Mouse (Mus musculus): ENCODE measurements around the gene Klri2. TPM values are rescaled to one million over a fixed set of nuclear protein-coding genes. Genes with fewer than 3 reads are reported as not detected.
"Not testable (repeated sequence)": the region's sequence is repeated elsewhere in the genome, so short reads cannot be mapped to it uniquely, and the experiment has no call there.

The Klri2 gene
- polyA plus RNA-seq (2015; fragmentation: Nextera tagmentation; extraction: Ambion mirVana) = not detected in 2 replicates

- no peak within 1 kb of the TSS for H3K4me2 ChIP-seq
- no peak for ATAC-seq (ENCODE audit: extremely low read depth, insufficient number of reproducible peaks, low FRiP score, low TSS enrichment)
These were observed at the start of gene Klri2 for GRCm38 (mm10) chr6:129740069-129740721. TSS of gene Klri2 (minus strand) at chr6:129740484.

GRCm38 (mm10) chr6:129784170-129784569 lies 43.9 kb upstream of the Klri2 start, which contains the start of gene Gm156:
TSS of gene Gm156 (minus strand) at chr6:129784270.
- H3K9me3 ChIP-seq; H3K4me1 ChIP-seq; H3K9ac ChIP-seq; H3K27me3 ChIP-seq (replicated peaks); ATAC-seq (ENCODE audit: extremely low read depth, insufficient number of reproducible peaks, low FRiP score, low TSS enrichment); H3K4me2 ChIP-seq; H3K4me3 ChIP-seq; H3K36me3 ChIP-seq; H3K27ac ChIP-seq (replicated peaks): not testable (repeated sequence)
- WGBS = 73% methylated on average over 3 of the region's 3 CpGs

More at GRCm38 (mm10) chr6:129740069-129740721, at the start of gene Klri2:
- Histone ChIP-seq H3K4me3 (no peak within 1 kb of the TSS), H3K9ac (no peak within 1 kb of the TSS), H3K4me1 (no peaks in the 10 kb centered on the region), H3K9me3 (no peaks in the 10 kb centered on the region), H3K27me3 (replicated peaks) (no peaks in the 10 kb centered on the region), H3K36me3 (no peaks in the 10 kb centered on the region), H3K27ac (replicated peaks) (no peak within 1 kb of the TSS)
- 61% methylated on average over 2 of the region's 2 CpGs for WGBS

GRCm38 (mm10) chr6:129747654-129748032 lies 7.4 kb upstream of the Klri2 start:
- WGBS = 62% methylated on average over 3 of the region's 3 CpGs
- Histone ChIP-seq H3K4me1 (no peaks in the 10 kb centered on the region), H3K27me3 (replicated peaks) (no peaks in the 10 kb centered on the region), H3K36me3 (no peaks in the 10 kb centered on the region), H3K4me3 (no peak overlapping the region), H3K9ac (no peak overlapping the region), H3K4me2 (no peak overlapping the region), H3K27ac (replicated peaks) (no peak overlapping the region), H3K9me3 (0 out of 2 replicates have a peak, but pooled peaks cover 6% of the 10 kb centered on the region)
- no peak for ATAC-seq (ENCODE audit: extremely low read depth, insufficient number of reproducible peaks, low FRiP score, low TSS enrichment)

- no peak overlapping the region for H3K4me3 ChIP-seq
- H3K27me3 ChIP-seq (replicated peaks) = no peaks in the 10 kb centered on the region
- H3K9me3 ChIP-seq = 0 out of 2 replicates have a peak, but pooled peaks cover 6% of the 10 kb centered on the region
- no peak overlapping the region for H3K27ac ChIP-seq (replicated peaks)
- no peaks in the 10 kb centered on the region for H3K36me3 ChIP-seq
- WGBS = 75% methylated on average over 4 of the region's 4 CpGs
- ATAC-seq (ENCODE audit: extremely low read depth, insufficient number of reproducible peaks, low FRiP score, low TSS enrichment) = no peak
- H3K4me1 ChIP-seq = no peaks in the 10 kb centered on the region
- H3K4me2 ChIP-seq = no peak overlapping the region
- no peak overlapping the region for H3K9ac ChIP-seq
These were observed 6.9 kb upstream of the Klri2 start for GRCm38 (mm10) chr6:129747016-129747653.

GRCm38 (mm10) chr6:129746151-129746550 lies 5.9 kb upstream of the Klri2 start:
- no peak overlapping the region for H3K4me2 ChIP-seq
- no peak overlapping the region for H3K27ac ChIP-seq (replicated peaks)
- 52% methylated on average over 3 of the region's 3 CpGs for WGBS
- H3K27me3 ChIP-seq (replicated peaks) = no peaks in the 10 kb centered on the region
- ATAC-seq (ENCODE audit: extremely low read depth, insufficient number of reproducible peaks, low FRiP score, low TSS enrichment) = peak; percentile 31; the same call in 1 of the 2 replicates
- 0 out of 2 replicates have a peak, but pooled peaks cover 6% of the 10 kb centered on the region for H3K9me3 ChIP-seq
- H3K4me3 ChIP-seq = no peak overlapping the region
- H3K9ac ChIP-seq = no peak overlapping the region
- H3K36me3 ChIP-seq = no peaks in the 10 kb centered on the region
- no peaks in the 10 kb centered on the region for H3K4me1 ChIP-seq

- Histone ChIP-seq H3K4me2 (no peak overlapping the region), H3K9ac (no peak overlapping the region), H3K9me3 (no peaks in the 10 kb centered on the region), H3K4me3 (no peak overlapping the region), H3K36me3 (no peaks in the 10 kb centered on the region), H3K27me3 (replicated peaks) (no peaks in the 10 kb centered on the region), H3K4me1 (no peaks in the 10 kb centered on the region), H3K27ac (replicated peaks) (no peak overlapping the region)
- ATAC-seq (ENCODE audit: extremely low read depth, insufficient number of reproducible peaks, low FRiP score, low TSS enrichment) = no peak
These were observed 3.9 kb downstream of the Klri2 start for GRCm38 (mm10) chr6:129736414-129736813.

- Histone ChIP-seq H3K36me3 (no peaks in the 10 kb centered on the region), H3K9ac (no peak overlapping the region), H3K9me3 (no peaks in the 10 kb centered on the region), H3K4me3 (no peak overlapping the region), H3K4me2 (no peak overlapping the region), H3K4me1 (no peaks in the 10 kb centered on the region), H3K27ac (replicated peaks) (no peak overlapping the region), H3K27me3 (replicated peaks) (no peaks in the 10 kb centered on the region)
- 76% methylated on average over 1 of the region's 1 CpGs for WGBS
- ATAC-seq (ENCODE audit: extremely low read depth, insufficient number of reproducible peaks, low FRiP score, low TSS enrichment) = no peak
These were observed 13.0 kb downstream of the Klri2 start for GRCm38 (mm10) chr6:129727237-129727636.

- Histone ChIP-seq H3K4me3 (no peak overlapping the region), H3K4me2 (no peak overlapping the region), H3K4me1 (no peaks in the 10 kb centered on the region), H3K9ac (no peak overlapping the region), H3K36me3 (no peaks in the 10 kb centered on the region), H3K27me3 (replicated peaks) (no peaks in the 10 kb centered on the region), H3K9me3 (no peaks in the 10 kb centered on the region), H3K27ac (replicated peaks) (no peak overlapping the region)
- no peak for ATAC-seq (ENCODE audit: extremely low read depth, insufficient number of reproducible peaks, low FRiP score, low TSS enrichment)
- 52% methylated on average over 1 of the region's 1 CpGs for WGBS
These were observed 18.9 kb downstream of the Klri2 start for GRCm38 (mm10) chr6:129721390-129721789.

- WGBS = 38% methylated on average over 3 of the region's 3 CpGs
- H3K9ac ChIP-seq = no peak overlapping the region
- H3K4me1 ChIP-seq = no peaks in the 10 kb centered on the region
- no peak overlapping the region for H3K4me2 ChIP-seq
- no peak overlapping the region for H3K4me3 ChIP-seq
- H3K27ac ChIP-seq (replicated peaks) = no peak overlapping the region
- no peaks in the 10 kb centered on the region for H3K36me3 ChIP-seq
- no peaks in the 10 kb centered on the region for H3K9me3 ChIP-seq
- ATAC-seq (ENCODE audit: extremely low read depth, insufficient number of reproducible peaks, low FRiP score, low TSS enrichment) = no peak
- H3K27me3 ChIP-seq (replicated peaks) = no peaks in the 10 kb centered on the region
These were observed 19.8 kb downstream of the Klri2 start for GRCm38 (mm10) chr6:129720487-129720886.

GRCm38 (mm10) chr6:129717032-129717431 lies 23.3 kb downstream of the Klri2 start, which contains the start of gene Klri1:
TSS of gene Klri1 (minus strand) at chr6:129717132.
- Histone ChIP-seq H3K4me2 (no peak within 1 kb of the TSS), H3K27me3 (replicated peaks) (no peaks in the 10 kb centered on the region), H3K9ac (no peak within 1 kb of the TSS), H3K36me3 (no peaks in the 10 kb centered on the region), H3K9me3 (no peaks in the 10 kb centered on the region), H3K4me1 (no peaks in the 10 kb centered on the region), H3K4me3 (no peak within 1 kb of the TSS), H3K27ac (replicated peaks) (no peak within 1 kb of the TSS)
- WGBS = 74% methylated on average over 4 of the region's 4 CpGs
- ATAC-seq (ENCODE audit: extremely low read depth, insufficient number of reproducible peaks, low FRiP score, low TSS enrichment) = no peak

- no peak for ATAC-seq (ENCODE audit: extremely low read depth, insufficient number of reproducible peaks, low FRiP score, low TSS enrichment)
- H3K27ac ChIP-seq (replicated peaks) = no peak overlapping the region
- H3K27me3 ChIP-seq (replicated peaks) = no peaks in the 10 kb centered on the region
- H3K36me3 ChIP-seq = no peaks in the 10 kb centered on the region
- no peak overlapping the region for H3K9ac ChIP-seq
- no peak overlapping the region for H3K4me2 ChIP-seq
- 0 out of 2 replicates have a peak, but pooled peaks cover 3% of the 10 kb centered on the region for H3K9me3 ChIP-seq
- 33% methylated on average over 1 of the region's 1 CpGs for WGBS
- no peak overlapping the region for H3K4me3 ChIP-seq
- H3K4me1 ChIP-seq = no peaks in the 10 kb centered on the region
These were observed 26.7 kb downstream of the Klri2 start for GRCm38 (mm10) chr6:129713566-129713965.

GRCm38 (mm10) chr6:129691436-129691835 lies 48.8 kb downstream of the Klri2 start:
- WGBS = 49% methylated on average over 10 of the region's 10 CpGs
- H3K27ac ChIP-seq (replicated peaks); H3K9ac ChIP-seq; H3K4me3 ChIP-seq; H3K4me2 ChIP-seq; H3K27me3 ChIP-seq (replicated peaks); H3K9me3 ChIP-seq; ATAC-seq (ENCODE audit: extremely low read depth, insufficient number of reproducible peaks, low FRiP score, low TSS enrichment); H3K36me3 ChIP-seq; H3K4me1 ChIP-seq: not testable (repeated sequence)

Measured in heart, embryonic 13.5 days (tissue).